ENCODE assay signal across 8 mouse cellular contexts in genomic region chr10:78425181-78426041, GRCm38 (mm10). TPM values are rescaled to one million over a fixed set of nuclear protein-coding genes. Genes with fewer than 3 reads are reported as not detected.
DNase-seq lines count a peak whose midpoint lies in the region; ATAC-seq lines count a peak whose summit lies in the region.

Gene Cstb (plus strand): TSS chr10:78425669.

- H3K4me3 ChIP-seq in megakaryocyte, embryonic 14.5 days (replicated peaks): peak within 1 kb of the TSS; percentile 99

- no peaks in the 10 kb centered on the region for H3K9me3 ChIP-seq in megakaryocyte, embryonic 14.5 days

- ATAC-seq in inflammation-experienced regulatory T-cells, adult 6 months: peak; percentile 93

- peaks cover 76% of the 10 kb centered on the region for H3K4me1 ChIP-seq in megakaryocyte, embryonic 14.5 days

- peaks cover 30% of the 10 kb centered on the region for H3K36me3 ChIP-seq in megakaryocyte, embryonic 14.5 days (replicated peaks; ENCODE audit: low read length)

- DNase-seq in adrenal gland, adult 18-20 months (ENCODE audit: low spot score in 2 of 2): peak; percentile 87 to 90
- peak; percentile 87 for DNase-seq in embryo, embryonic 10.5 days (ENCODE audit: low spot score)
- DNase-seq in gastrocnemius, postnatal 14 days: peak; percentile 84
- peak; percentile 67 to 84 for DNase-seq in left cerebral cortex, adult 9 months (ENCODE audit: low spot score in 2 of 2)
- peak; percentile 85 to 86 for DNase-seq in right cerebral cortex, adult 2 months (ENCODE audit: low spot score in 2 of 2)
- peak; percentile 55 for DNase-seq in urinary bladder, postnatal 10 days (ENCODE audit: low spot score)

- H3K27me3 ChIP-seq in megakaryocyte, embryonic 14.5 days (replicated peaks): no peaks in the 10 kb centered on the region

- intact Hi-C loops in gastrocnemius, postnatal 14 days (cut with DNase I; ENCODE audit: low total_unique reads): no loop called here

RNA-seq across cellular contexts. Expression of gene Cstb, which starts in this region (rescaled TPM):
- 100 to 1,000 TPM; 317 to 349 TPM for total RNA-seq in adrenal gland, adult 18-20 months (2021)
- total RNA-seq in gastrocnemius, postnatal 14 days (2021): 10 to 100 TPM; 18.5 to 21.2 TPM
- 100 to 1,000 TPM; 160 to 186 (median 183) TPM for polyA plus RNA-seq in inflammation-experienced regulatory T-cells, adult 6 months (2017; shearing (Covaris generic))
- polyA plus RNA-seq in megakaryocyte, embryonic 14.5 days (2012; ENCODE audit: insufficient read depth, low replicate concordance): 8.0 and 101 TPM in 2 replicates

Comparison
In these comparisons a context has a peak if more than half of its experiments do, and no peak if none do; other contexts are left out.
1. Peak in every context shown above with its lines: DNase-seq, ATAC-seq and H3K4me3 ChIP-seq.
2. RNA of gene Cstb (total RNA-seq): 317 to 349 TPM in adrenal gland, adult 18-20 months; 18.5 to 21.2 TPM in gastrocnemius, postnatal 14 days; every median in the first group is over 10 times any median in the second.